Mouse (Mus musculus) heart, embryonic 14.5 days (tissue): ENCODE measurements around the gene Cacna1d. TPM values are rescaled to one million over a fixed set of nuclear protein-coding genes. Genes with fewer than 3 reads are reported as not detected.

Experiments used
- ATAC-seq: fragments of 200-750 bp; cut with Nextera tagmentation; 2 replicates; pipeline ENCODE4 v1.8.0; 2017; ENCODE audit warnings: low read depth, moderate TSS enrichment; ENCODE audit not compliant: insufficient number of reproducible peaks, insufficient read depth, low FRiP score
- H3K27ac ChIP-seq, 2 experiments: fragments of 200-500 bp in 1 of 2; fragments of 300-500 bp in 1 of 2; sonication (generic) in 1 of 2; replicated peaks in 1 of 2; 2 replicates each; pipeline ENCODE4 v1.5.1; 2012 to 2014; ENCODE audit warnings: low read depth in 2 of 2, low read length in 2 of 2, control low read depth in 1 of 2, mild to moderate bottlenecking in 1 of 2, mixed read lengths in 1 of 2; ENCODE audit not compliant: control insufficient read depth in 1 of 2, insufficient read depth in 1 of 2
- H3K27me3 ChIP-seq: fragments of 300-500 bp; sonication (generic); 2 replicates; pipeline ENCODE4 v1.6.1; 2014; ENCODE audit warnings: mild to moderate bottlenecking, low read length, control low read depth; ENCODE audit not compliant: control insufficient read depth, insufficient read depth
- H3K36me3 ChIP-seq: fragments of 300-500 bp; sonication (generic); 2 replicates; pipeline ENCODE4 v1.6.1; 2014; ENCODE audit warnings: mild to moderate bottlenecking, control low read depth, low read length, mixed read lengths; ENCODE audit not compliant: control insufficient read depth, insufficient read depth
- H3K4me1 ChIP-seq, 2 experiments: fragments of 200-500 bp in 1 of 2; fragments of 300-500 bp in 1 of 2; sonication (generic) in 1 of 2; 2 replicates each; pipeline ENCODE4 v1.6.1; 2012 to 2014; ENCODE audit warnings: low read length in 2 of 2, control low read depth in 1 of 2, mixed read lengths in 1 of 2; ENCODE audit not compliant: control insufficient read depth in 2 of 2, insufficient read depth in 2 of 2
- H3K4me2 ChIP-seq: fragments of 300-500 bp; sonication (generic); 2 replicates; pipeline ENCODE4 v1.6.1; 2014; ENCODE audit warnings: mild to moderate bottlenecking, low read length
- H3K4me3 ChIP-seq, 2 experiments: fragments of 200-500 bp in 1 of 2; fragments of 300-500 bp in 1 of 2; sonication (generic) in 1 of 2; 2 replicates each; pipeline ENCODE4 v1.5.1; 2012 to 2014; ENCODE audit warnings: low read length in 2 of 2, mild to moderate bottlenecking in 2 of 2, control low read depth in 1 of 2, low read depth in 1 of 2, moderate library complexity in 1 of 2; ENCODE audit not compliant: control insufficient read depth in 1 of 2, insufficient read depth in 1 of 2
- H3K9ac ChIP-seq: fragments of 300-500 bp; sonication (generic); 2 replicates; pipeline ENCODE4 v1.6.1; 2014; ENCODE audit warnings: mild to moderate bottlenecking, low read length
- H3K9me3 ChIP-seq: fragments of 300-500 bp; sonication (generic); 2 replicates; pipeline ENCODE4 v1.6.1; 2016; ENCODE audit warnings: low read length, control low read depth; ENCODE audit not compliant: control insufficient read depth
- WGBS: fragments of 180-500 bp; shearing (Covaris S2); extraction: QIAGEN DNeasy Blood & Tissue Kit; methylation state at CpG from one replicate; pipeline ENCODE4 v1.1.7; 2014; 5-methylcytosine and 5-hydroxymethylcytosine counted together
- polyA plus RNA-seq: library from polyadenylated mRNA; unstranded; fragments of >200 nt; fragmentation: Nextera tagmentation; extraction: Ambion mirVana; gene quantifications from 2 replicates; pipeline ENCODE4 v1.2.1, GENCODE M21; 2014

The Cacna1d gene
- polyA plus RNA-seq, 1 experiment from 2014 or later: 13.1 TPM

GRCm38 (mm10) chr14:30311206-30311889, 179.9 kb downstream of the Cacna1d start:
- Histone ChIP-seq H3K36me3 (no peaks in the 10 kb centered on the region), H3K9me3 (no peaks in the 10 kb centered on the region), H3K4me1 (peaks cover 10 to 14% of the 10 kb centered on the region in 2 experiments; a peak in 3 of 4 replicates), H3K27ac (no peak overlapping the region), H3K4me3 (no peak overlapping the region), H3K4me2 (no peak overlapping the region), H3K9ac (no peak overlapping the region), H3K27me3 (no peaks in the 10 kb centered on the region)
- WGBS: 39% methylated on average over 13 of the region's 13 CpGs
- ATAC-seq: no peak

GRCm38 (mm10) chr14:30310236-30310635, 181.0 kb downstream of the Cacna1d start:
- no peak for ATAC-seq
- no peaks in the 10 kb centered on the region for H3K27me3 ChIP-seq
- H3K4me1 ChIP-seq: peaks cover 13 to 14% of the 10 kb centered on the region in 2 experiments; a peak in 3 of 4 replicates
- H3K27ac ChIP-seq: no peak overlapping the region
- H3K4me2 ChIP-seq: no peak overlapping the region
- WGBS: 79% methylated on average over 10 of the region's 10 CpGs
- no peaks in the 10 kb centered on the region for H3K36me3 ChIP-seq
- no peaks in the 10 kb centered on the region for H3K9me3 ChIP-seq
- H3K4me3 ChIP-seq: no peak overlapping the region
- H3K9ac ChIP-seq: no peak overlapping the region

- Histone ChIP-seq H3K27ac (no peak overlapping the region), H3K36me3 (no peaks in the 10 kb centered on the region), H3K4me2 (no peak overlapping the region), H3K4me3 (no peak overlapping the region), H3K9me3 (no peaks in the 10 kb centered on the region), H3K9ac (no peak overlapping the region), H3K27me3 (no peaks in the 10 kb centered on the region), H3K4me1 (peaks cover 8 to 9% of the 10 kb centered on the region in 2 experiments; a peak in 3 of 4 replicates)
- 73% methylated on average over 6 of the region's 6 CpGs for WGBS
- ATAC-seq: no peak
Measured at GRCm38 (mm10) chr14:30306221-30306620, 185.0 kb downstream of the Cacna1d start.

- Histone ChIP-seq H3K9me3 (no peaks in the 10 kb centered on the region), H3K27ac (no peak overlapping the region), H3K4me3 (no peak overlapping the region), H3K9ac (no peak overlapping the region), H3K4me1 (no peaks in the 10 kb centered on the region; a peak in 1 of 4 replicates), H3K4me2 (no peak overlapping the region), H3K36me3 (no peaks in the 10 kb centered on the region), H3K27me3 (no peaks in the 10 kb centered on the region)
- WGBS: 85% methylated on average over 7 of the region's 7 CpGs
- ATAC-seq: no peak
Measured at GRCm38 (mm10) chr14:30299946-30300345, 191.3 kb downstream of the Cacna1d start.

- Histone ChIP-seq H3K4me2 (no peak overlapping the region), H3K27me3 (no peaks in the 10 kb centered on the region), H3K4me1 (no peaks in the 10 kb centered on the region; a peak in 1 of 4 replicates), H3K9ac (no peak overlapping the region), H3K27ac (no peak overlapping the region), H3K36me3 (no peaks in the 10 kb centered on the region), H3K4me3 (no peak overlapping the region), H3K9me3 (no peaks in the 10 kb centered on the region)
- 91% methylated on average over 11 of the region's 11 CpGs for WGBS
- no peak for ATAC-seq
Measured at GRCm38 (mm10) chr14:30297492-30297891, 193.8 kb downstream of the Cacna1d start.

- ATAC-seq: no peak
- 45% methylated on average over 1 of the region's 1 CpGs for WGBS
- H3K27ac ChIP-seq: no peak overlapping the region
Measured at GRCm38 (mm10) chr14:30292135-30292463, 199.2 kb downstream of the Cacna1d start.

GRCm38 (mm10) chr14:30291389-30292134, 199.7 kb downstream of the Cacna1d start:
- Histone ChIP-seq H3K4me1 (peaks cover 3 to 6% of the 10 kb centered on the region in 2 experiments; a peak in 2 of 4 replicates), H3K4me3 (no peak overlapping the region), H3K27me3 (no peaks in the 10 kb centered on the region), H3K9ac (no peak overlapping the region), H3K36me3 (no peaks in the 10 kb centered on the region), H3K9me3 (no peaks in the 10 kb centered on the region), H3K4me2 (no peak overlapping the region), H3K27ac (no peak overlapping the region)
- ATAC-seq: no peak
- 52% methylated on average over 9 of the region's 9 CpGs for WGBS

More at GRCm38 (mm10) chr14:30292135-30292463, 199.2 kb downstream of the Cacna1d start:
- Histone ChIP-seq H3K36me3 (no peaks in the 10 kb centered on the region), H3K27me3 (no peaks in the 10 kb centered on the region), H3K4me3 (no peak overlapping the region), H3K9me3 (no peaks in the 10 kb centered on the region), H3K4me1 (peaks cover 3 to 6% of the 10 kb centered on the region in 2 experiments; a peak in 2 of 4 replicates), H3K9ac (no peak overlapping the region), H3K4me2 (no peak overlapping the region)
